Mouse (Mus musculus): ENCODE measurements at regions not wholly inside any gene's neighbourhood (a gene's known extent, or its start where the extent isn't known, plus 50 kb on each side); places are given as distances from the start of the nearest gene placed in this dataset.

DNA sequence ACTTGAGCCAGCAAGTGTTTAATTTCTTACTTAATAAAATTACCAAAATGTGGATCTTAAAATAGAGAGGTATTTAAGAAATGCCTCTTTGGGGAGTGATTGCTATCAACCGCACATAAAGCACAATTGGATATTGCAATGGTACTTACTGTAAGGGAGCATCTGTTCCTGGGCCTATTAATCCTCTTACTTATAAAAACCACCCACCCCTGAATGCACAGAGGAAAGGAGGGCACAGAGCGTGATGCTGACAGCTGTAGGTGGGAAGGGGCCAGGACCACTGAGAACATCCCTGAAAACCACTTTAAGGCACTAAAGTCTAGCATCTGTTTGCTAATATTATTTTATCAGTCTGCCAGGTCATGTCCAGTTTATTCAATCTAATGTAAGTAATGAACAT, 146.1 kb downstream of the Rgs21 start:
- no peaks in the 10 kb centered on the region for H3K36me3 ChIP-seq (ENCODE audit: control insufficient read depth, insufficient read depth)
- no peaks in the 10 kb centered on the region for H3K27me3 ChIP-seq (ENCODE audit: control insufficient read depth, insufficient read depth, insufficient read length)
- no peak for TF ChIP-seq MYOD1 (IDR thresholded peaks at IDR 0.05; ENCODE audit: control insufficient read depth, insufficient read length, low read depth)
- TF ChIP-seq USF1 (IDR thresholded peaks at IDR 0.05; ENCODE audit: low read depth), result no peak
- no peak for TF ChIP-seq FOSL1 (IDR thresholded peaks at IDR 0.05; ENCODE audit: insufficient read depth, low read length, poor library complexity, severe bottlenecking)
- no peak for TF ChIP-seq CTCF (IDR thresholded peaks at IDR 0.05; ENCODE audit: control insufficient read depth, insufficient read depth, insufficient read length)
- TF ChIP-seq CEBPB (IDR thresholded peaks at IDR 0.05; ENCODE audit: low read depth), result no peak
- TF ChIP-seq MAX (IDR thresholded peaks at IDR 0.05), result no peak
- no peak for TF ChIP-seq MYOG (IDR thresholded peaks at IDR 0.05; ENCODE audit: control insufficient read depth, extremely low read depth, insufficient read length)
- H3ac ChIP-seq (ENCODE audit: control insufficient read depth, insufficient read length, low read depth), result no peak overlapping the region
- no peaks in the 10 kb centered on the region for H3K79me3 ChIP-seq (ENCODE audit: low read depth)
- H3K79me2 ChIP-seq (ENCODE audit: control insufficient read depth, insufficient read depth), result no peaks in the 10 kb centered on the region
- no peak overlapping the region for H3K4me3 ChIP-seq (ENCODE audit: insufficient read depth, poor library complexity, severe bottlenecking)

- Histone ChIP-seq H3K27me3 (ENCODE audit: control insufficient read depth, insufficient read depth, insufficient read length) (no peaks in the 10 kb centered on the region), H3K79me3 (ENCODE audit: low read depth) (no peaks in the 10 kb centered on the region), H3K36me3 (ENCODE audit: control insufficient read depth, insufficient read depth) (no peaks in the 10 kb centered on the region), H3K79me2 (ENCODE audit: control insufficient read depth, insufficient read depth) (no peaks in the 10 kb centered on the region), H3K4me3 (ENCODE audit: insufficient read depth, poor library complexity, severe bottlenecking) (no peak overlapping the region), H3ac (ENCODE audit: control insufficient read depth, insufficient read length, low read depth) (no peak overlapping the region)
- TF ChIP-seq CTCF (IDR thresholded peaks at IDR 0.05; ENCODE audit: control insufficient read depth, insufficient read depth, insufficient read length), result peak; percentile 92
- TF ChIP-seq MAX (IDR thresholded peaks at IDR 0.05), result no peak
These were observed 157.6 kb upstream of the Rgs1 start for GRCm38 (mm10) chr1:144406387-144407383.

GRCm38 (mm10) chr1:144405724-144406123, 156.7 kb upstream of the Rgs1 start:
- Histone ChIP-seq H3K36me3 (ENCODE audit: control insufficient read depth, insufficient read depth) (no peaks in the 10 kb centered on the region), H3K27me3 (ENCODE audit: control insufficient read depth, insufficient read depth, insufficient read length) (no peaks in the 10 kb centered on the region), H3K79me3 (ENCODE audit: low read depth) (no peaks in the 10 kb centered on the region), H3K4me3 (ENCODE audit: insufficient read depth, poor library complexity, severe bottlenecking) (no peak overlapping the region), H3ac (ENCODE audit: control insufficient read depth, insufficient read length, low read depth) (no peak overlapping the region), H3K79me2 (ENCODE audit: control insufficient read depth, insufficient read depth) (no peaks in the 10 kb centered on the region)
- no peak for TF ChIP-seq FOSL1 (IDR thresholded peaks at IDR 0.05; ENCODE audit: insufficient read depth, low read length, poor library complexity, severe bottlenecking)
- TF ChIP-seq CEBPB (IDR thresholded peaks at IDR 0.05; ENCODE audit: low read depth), result no peak
- TF ChIP-seq USF1 (IDR thresholded peaks at IDR 0.05; ENCODE audit: low read depth), result no peak
- no peak for TF ChIP-seq MYOD1 (IDR thresholded peaks at IDR 0.05; ENCODE audit: control insufficient read depth, insufficient read length, low read depth)
- no peak for TF ChIP-seq MYOG (IDR thresholded peaks at IDR 0.05; ENCODE audit: control insufficient read depth, extremely low read depth, insufficient read length)
- no peak for TF ChIP-seq MAX (IDR thresholded peaks at IDR 0.05)
- no peak for TF ChIP-seq CTCF (IDR thresholded peaks at IDR 0.05; ENCODE audit: control insufficient read depth, insufficient read depth, insufficient read length)

GRCm38 (mm10) chr1:144405031-144405430, 156.0 kb upstream of the Rgs1 start:
- Histone ChIP-seq H3K79me2 (ENCODE audit: control insufficient read depth, insufficient read depth) (no peaks in the 10 kb centered on the region), H3K36me3 (ENCODE audit: control insufficient read depth, insufficient read depth) (no peaks in the 10 kb centered on the region), H3K27me3 (ENCODE audit: control insufficient read depth, insufficient read depth, insufficient read length) (no peaks in the 10 kb centered on the region), H3ac (ENCODE audit: control insufficient read depth, insufficient read length, low read depth) (no peak overlapping the region), H3K79me3 (ENCODE audit: low read depth) (no peaks in the 10 kb centered on the region), H3K4me3 (ENCODE audit: insufficient read depth, poor library complexity, severe bottlenecking) (no peak overlapping the region)
- TF ChIP-seq CEBPB (IDR thresholded peaks at IDR 0.05; ENCODE audit: low read depth) (no peak), CTCF (IDR thresholded peaks at IDR 0.05; ENCODE audit: control insufficient read depth, insufficient read depth, insufficient read length) (no peak), USF1 (IDR thresholded peaks at IDR 0.05; ENCODE audit: low read depth) (no peak), FOSL1 (IDR thresholded peaks at IDR 0.05; ENCODE audit: insufficient read depth, low read length, poor library complexity, severe bottlenecking) (no peak), MYOG (IDR thresholded peaks at IDR 0.05; ENCODE audit: control insufficient read depth, extremely low read depth, insufficient read length) (no peak), MYOD1 (IDR thresholded peaks at IDR 0.05; ENCODE audit: control insufficient read depth, insufficient read length, low read depth) (no peak), MAX (IDR thresholded peaks at IDR 0.05) (no peak)

DNA sequence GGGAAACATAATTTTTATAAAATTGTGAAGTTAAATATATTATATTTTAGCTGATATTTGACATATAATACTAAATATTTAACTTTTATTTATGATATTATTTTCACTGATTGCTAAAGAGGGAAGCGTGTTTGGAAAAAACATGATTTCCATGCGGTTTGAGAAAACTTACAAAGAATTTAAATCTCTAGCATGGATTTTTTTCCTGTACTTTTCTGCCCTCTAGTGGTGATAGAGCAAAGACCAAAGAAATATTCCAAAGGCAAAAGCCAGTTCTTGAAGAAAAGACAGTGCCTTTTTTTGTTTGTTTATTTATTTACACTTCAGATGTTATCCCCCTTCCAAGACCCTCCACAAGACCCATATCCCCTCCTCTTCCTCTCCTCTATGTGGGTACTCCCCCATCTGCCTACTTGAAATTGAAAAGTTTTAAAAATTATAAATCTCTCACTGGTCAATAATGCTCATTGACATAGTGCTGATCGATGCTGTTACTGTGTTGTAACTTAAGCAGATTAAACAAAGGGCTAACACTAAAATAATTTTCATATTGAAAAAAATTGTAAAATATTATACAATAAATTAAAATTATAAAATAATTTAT, 131.1 kb upstream of the Rgs1 start:
- Histone ChIP-seq H3K27me3 (ENCODE audit: control insufficient read depth, insufficient read depth, insufficient read length) (no peaks in the 10 kb centered on the region), H3K36me3 (ENCODE audit: control insufficient read depth, insufficient read depth) (no peaks in the 10 kb centered on the region), H3K4me3 (ENCODE audit: insufficient read depth, poor library complexity, severe bottlenecking) (no peak overlapping the region), H3K79me3 (ENCODE audit: low read depth) (no peaks in the 10 kb centered on the region), H3K79me2 (ENCODE audit: control insufficient read depth, insufficient read depth) (no peaks in the 10 kb centered on the region), H3ac (ENCODE audit: control insufficient read depth, insufficient read length, low read depth) (no peak overlapping the region)
- no peak for TF ChIP-seq CEBPB (IDR thresholded peaks at IDR 0.05; ENCODE audit: low read depth)
- no peak for TF ChIP-seq CTCF (IDR thresholded peaks at IDR 0.05; ENCODE audit: control insufficient read depth, insufficient read depth, insufficient read length)
- TF ChIP-seq USF1 (IDR thresholded peaks at IDR 0.05; ENCODE audit: low read depth), result no peak
- TF ChIP-seq MYOD1 (IDR thresholded peaks at IDR 0.05; ENCODE audit: control insufficient read depth, insufficient read length, low read depth), result no peak
- no peak for TF ChIP-seq MYOG (IDR thresholded peaks at IDR 0.05; ENCODE audit: control insufficient read depth, extremely low read depth, insufficient read length)
- no peak for TF ChIP-seq FOSL1 (IDR thresholded peaks at IDR 0.05; ENCODE audit: insufficient read depth, low read length, poor library complexity, severe bottlenecking)
- TF ChIP-seq MAX (IDR thresholded peaks at IDR 0.05), result no peak
